Mouse (Mus musculus): ENCODE measurements at regions not wholly inside any gene's neighbourhood (a gene's known extent, or its start where the extent isn't known, plus 50 kb on each side); places are given as distances from the start of the nearest gene placed in this dataset.

DNA sequence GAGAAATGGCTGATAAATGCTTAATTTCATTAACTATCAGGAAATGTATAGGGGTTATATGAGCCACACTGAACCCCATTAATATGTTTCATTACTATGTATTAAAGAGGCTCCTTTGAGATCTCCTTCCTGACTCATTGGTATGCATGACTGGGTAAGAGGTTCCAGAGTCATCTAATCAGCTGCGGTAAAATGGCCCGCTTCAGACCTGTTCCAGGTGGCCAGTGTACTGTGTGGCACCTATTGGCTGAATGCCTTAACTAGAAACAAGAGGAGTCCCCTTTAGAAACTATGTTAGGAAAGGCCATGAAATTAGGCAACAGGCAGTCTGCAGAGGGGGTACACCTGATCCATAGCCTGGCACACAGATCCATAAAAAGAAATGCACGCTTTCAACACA, 283.6 kb upstream of the Rgma start:
- DNase-seq: no peak
- intact Hi-C loops (cut with DNase I): no loop called here

DNA sequence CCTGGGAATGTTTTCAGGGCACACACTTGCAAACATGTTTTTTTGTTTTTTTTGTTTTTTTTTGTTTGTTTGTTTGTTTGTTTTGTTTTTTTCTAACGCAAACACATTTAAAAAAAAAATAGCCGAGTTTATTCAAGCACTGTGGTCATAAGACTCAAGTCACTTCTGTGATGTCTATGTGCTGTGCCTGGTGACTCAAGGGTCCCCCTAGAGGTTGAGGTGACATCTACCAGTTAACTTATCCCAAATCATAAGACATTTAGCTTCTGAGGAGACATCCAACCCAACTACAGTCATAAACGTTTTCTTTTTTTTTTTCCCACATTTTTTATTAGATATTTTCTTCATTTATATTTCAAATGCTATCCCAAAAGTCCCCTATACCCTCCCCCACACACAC, 281.2 kb upstream of the Rgma start:
- intact Hi-C loops (cut with DNase I): no loop called here
- DNase-seq: peak in 1 of 2 experiments; percentile 14

- DNase-seq: peak; percentile 54 to 69
- intact Hi-C loops (cut with DNase I): loop anchor here (5.0 kb wide), 1 partner anchor 258 kb away; the partner anchor contains the start of gene Rgma
Observed at GRCm38 (mm10) chr7:73118871-73119270, 256.4 kb upstream of the Rgma start.

GRCm38 (mm10) chr7:73120276-73120675, 255.0 kb upstream of the Rgma start:
- intact Hi-C loops (cut with DNase I): no loop called here
- peak in 1 of 2 experiments; percentile 16 for DNase-seq

DNA sequence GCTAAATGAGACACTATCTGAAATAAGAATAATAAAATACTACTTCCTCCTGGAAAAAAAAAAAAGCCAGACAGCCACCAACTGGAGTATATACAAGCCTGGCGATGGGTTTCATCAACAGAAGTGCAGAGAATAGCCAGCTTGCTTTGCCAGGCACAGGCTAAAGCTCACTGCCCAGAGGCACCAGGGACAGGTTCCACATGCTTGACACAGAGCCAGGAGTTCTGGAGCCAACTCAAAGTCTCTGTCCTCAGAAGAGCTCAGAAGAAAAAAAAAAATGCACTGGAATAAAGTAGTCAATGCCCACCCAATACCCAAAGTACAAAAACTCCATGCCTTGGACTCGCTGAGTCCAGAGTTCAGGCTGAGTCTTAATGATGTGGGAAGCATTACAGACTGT, 250.3 kb upstream of the Rgma start:
- intact Hi-C loops (cut with DNase I): no loop called here
- DNase-seq: peak in 1 of 2 experiments; percentile 5

DNA sequence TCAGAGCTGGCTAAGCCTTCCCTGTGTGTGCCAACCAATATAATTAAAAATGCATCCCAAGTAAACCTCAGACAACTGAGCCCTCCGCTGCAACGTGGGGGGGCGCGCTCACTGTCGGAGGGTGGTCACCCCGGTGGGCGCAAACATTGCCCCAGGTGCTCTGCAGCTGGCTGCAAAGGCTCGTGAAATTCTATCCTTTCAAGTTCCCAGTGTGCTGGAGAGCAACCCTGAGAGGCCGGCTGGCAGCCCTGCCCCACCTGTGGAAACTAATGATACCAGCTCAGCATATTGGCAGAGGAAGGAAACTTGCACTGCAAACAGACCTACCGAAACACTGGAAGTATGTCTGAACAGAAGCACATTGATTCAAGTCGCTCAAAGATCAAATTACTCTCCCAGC, 249.4 kb upstream of the Rgma start:
- DNase-seq: no peak
- intact Hi-C loops (cut with DNase I): no loop called here

GRCm38 (mm10) chr7:73135786-73136185, 239.5 kb upstream of the Rgma start:
- no peak for DNase-seq
- intact Hi-C loops (cut with DNase I): loop anchor here (5.0 kb wide), 1 partner anchor 262 kb away; no protein-coding TSS in a partner anchor

DNA sequence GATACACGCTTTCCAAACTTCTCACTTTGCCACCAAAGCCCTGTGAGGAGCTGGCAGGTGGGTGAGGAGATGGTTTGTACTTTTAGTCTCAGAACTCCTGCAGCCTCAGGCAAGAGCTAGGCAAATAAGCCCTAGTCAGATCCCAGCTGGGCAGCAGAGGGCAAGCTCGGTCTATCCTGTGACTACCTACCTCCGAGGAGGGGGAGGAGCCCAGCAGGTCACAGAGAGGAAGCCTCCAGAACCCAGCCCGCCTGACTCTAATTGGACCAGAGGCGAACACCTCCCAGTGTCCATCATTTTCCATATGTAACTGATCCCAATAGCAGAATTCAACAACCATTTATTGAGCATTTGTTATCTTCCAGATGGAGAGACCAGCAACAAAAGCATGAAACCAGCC, 237.0 kb upstream of the Rgma start:
- DNase-seq: no peak
- intact Hi-C loops (cut with DNase I): loop anchor here (2.0 to 5.0 kb wide), 2 partner anchors 239 to 259 kb away; no protein-coding TSS in a partner anchor

GRCm38 (mm10) chr7:73138861-73139493, 236.3 kb upstream of the Rgma start:
- intact Hi-C loops (cut with DNase I): loop anchor here (2.0 to 5.0 kb wide), 2 partner anchors 238 to 258 kb away; no protein-coding TSS in a partner anchor
- DNase-seq: no peak

DNA sequence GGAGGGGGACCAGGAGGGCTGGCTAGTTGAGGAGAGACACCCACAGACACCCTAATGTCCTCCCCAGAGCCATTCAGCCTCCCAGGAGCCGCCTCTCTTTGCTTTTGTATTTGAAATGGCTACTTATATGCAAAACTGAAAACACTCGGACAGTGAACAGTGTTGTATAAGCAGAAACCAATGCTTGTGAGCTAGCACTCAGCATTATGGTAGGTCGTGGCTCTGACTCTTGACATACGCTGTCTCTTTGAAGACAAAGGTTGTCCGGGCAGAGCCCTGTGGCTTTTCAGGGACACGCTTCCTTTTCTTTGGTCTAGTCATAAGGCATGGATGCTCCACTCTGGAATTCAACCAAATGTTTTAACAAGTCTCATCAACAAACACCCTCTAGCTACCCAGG, 235.4 kb upstream of the Rgma start:
- no peak for DNase-seq
- intact Hi-C loops (cut with DNase I): loop anchor here (2.0 to 5.0 kb wide), 2 partner anchors 237 to 257 kb away; no protein-coding TSS in a partner anchor

DNA sequence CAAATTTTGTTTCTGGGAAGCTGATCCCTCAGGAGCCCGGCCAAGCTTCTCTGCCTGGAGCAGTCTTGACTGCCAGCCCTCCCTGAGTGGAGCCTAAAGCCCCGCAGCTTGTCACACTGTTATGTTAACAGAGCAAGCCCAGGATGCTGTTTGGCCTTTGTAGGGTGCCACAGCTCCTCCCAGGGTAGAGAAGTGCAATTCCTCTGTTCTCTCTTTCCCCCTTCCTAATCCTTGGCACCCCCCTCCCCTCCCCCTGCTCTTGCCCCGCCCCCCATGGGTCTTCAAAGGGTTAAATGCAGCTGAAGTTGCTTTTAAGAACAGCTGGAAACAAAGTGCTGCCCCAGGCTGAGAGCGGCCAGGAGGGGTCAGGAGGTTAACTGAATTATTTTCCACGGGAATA, 234.1 kb upstream of the Rgma start:
- no peak for DNase-seq
- intact Hi-C loops (cut with DNase I): no loop called here

DNA sequence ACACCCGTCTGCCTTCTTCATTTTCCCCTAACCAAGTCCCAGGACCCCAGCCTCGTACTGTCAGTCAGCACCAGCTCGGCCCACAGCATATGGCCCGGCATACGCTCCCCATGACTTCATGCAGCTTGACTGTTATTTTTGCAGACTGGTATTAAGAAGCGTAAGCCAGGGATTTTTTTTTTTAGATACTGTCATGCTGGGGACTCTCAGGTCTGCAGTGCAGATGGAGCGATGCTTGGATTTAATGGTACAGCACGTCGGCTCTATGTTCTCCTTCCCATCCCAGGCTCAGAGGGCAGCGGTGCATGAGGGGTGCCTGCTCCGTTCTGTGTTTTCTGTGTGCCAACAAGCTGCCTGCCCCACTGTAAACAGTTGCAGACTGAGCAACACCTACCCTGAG, 231.4 kb upstream of the Rgma start:
- DNase-seq: no peak
- intact Hi-C loops (cut with DNase I): no loop called here

DNA sequence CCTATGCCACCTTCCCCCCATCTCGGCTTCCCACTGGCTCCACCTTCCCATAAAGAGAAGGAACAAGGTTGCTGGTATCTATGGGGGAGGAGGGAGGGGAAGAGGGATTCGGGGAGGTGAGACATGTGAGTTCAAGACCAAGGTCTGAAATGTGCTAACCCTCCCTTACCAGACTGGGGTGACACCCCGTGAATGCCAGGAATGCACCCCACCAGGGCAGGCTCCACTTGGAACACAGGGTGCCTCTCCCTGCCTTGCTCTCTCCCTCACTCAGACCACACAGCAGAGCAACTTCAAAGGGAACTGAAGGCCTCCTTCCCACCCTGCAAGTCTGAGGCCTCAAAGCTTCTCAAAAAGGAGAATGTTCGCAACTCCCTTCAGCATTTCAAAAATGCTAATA, 230.5 kb upstream of the Rgma start:
- DNase-seq: no peak
- intact Hi-C loops (cut with DNase I): no loop called here

GRCm38 (mm10) chr7:73147251-73147650, 228.1 kb upstream of the Rgma start:
- no peak for DNase-seq
- intact Hi-C loops (cut with DNase I): no loop called here

- DNase-seq: no peak
- intact Hi-C loops (cut with DNase I): no loop called here
Observed at GRCm38 (mm10) chr7:73150436-73150835, 224.9 kb upstream of the Rgma start.

GRCm38 (mm10) chr7:73151586-73152467, 223.5 kb upstream of the Rgma start:
- DNase-seq: no peak
- intact Hi-C loops (cut with DNase I): no loop called here

DNA sequence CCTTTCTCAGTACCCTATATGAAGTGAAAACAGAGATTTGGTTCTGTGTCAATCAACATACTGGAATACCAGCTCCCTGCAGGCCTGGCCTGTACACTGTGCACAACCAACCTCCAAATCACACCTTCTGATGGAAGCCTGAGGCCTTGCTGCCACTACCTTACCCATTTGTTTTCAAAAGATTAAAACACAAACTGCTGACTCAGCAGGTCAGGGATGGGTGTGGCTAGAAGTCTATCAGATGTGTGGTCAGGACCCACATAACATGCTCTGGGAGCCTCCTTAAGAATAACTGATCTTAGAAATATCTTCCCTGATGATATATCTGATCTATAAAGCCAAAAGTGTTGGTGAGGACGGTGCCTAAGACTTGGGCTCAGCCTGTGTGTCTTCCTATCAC, 221.6 kb upstream of the Rgma start:
- intact Hi-C loops (cut with DNase I): no loop called here
- no peak for DNase-seq

DNA sequence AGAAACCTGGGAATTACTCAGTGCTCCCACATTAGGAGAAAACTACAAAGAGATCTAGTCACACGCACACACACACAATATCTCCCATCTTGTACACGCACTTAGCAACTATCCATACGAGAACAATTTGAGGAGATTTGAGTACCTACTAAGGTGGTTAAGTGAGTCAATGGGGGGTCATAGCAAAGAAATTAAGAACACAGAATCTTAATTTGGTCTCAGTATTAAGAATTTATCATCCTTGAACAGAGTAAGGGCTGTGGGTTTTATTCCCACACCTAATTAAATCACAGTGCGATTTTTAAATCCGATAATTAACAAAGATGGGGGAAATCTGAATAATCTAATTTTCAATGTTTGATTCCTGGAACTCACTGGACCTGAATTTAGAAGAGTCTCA, 216.5 kb upstream of the Rgma start:
- intact Hi-C loops (cut with DNase I): no loop called here
- DNase-seq: no peak

DNA sequence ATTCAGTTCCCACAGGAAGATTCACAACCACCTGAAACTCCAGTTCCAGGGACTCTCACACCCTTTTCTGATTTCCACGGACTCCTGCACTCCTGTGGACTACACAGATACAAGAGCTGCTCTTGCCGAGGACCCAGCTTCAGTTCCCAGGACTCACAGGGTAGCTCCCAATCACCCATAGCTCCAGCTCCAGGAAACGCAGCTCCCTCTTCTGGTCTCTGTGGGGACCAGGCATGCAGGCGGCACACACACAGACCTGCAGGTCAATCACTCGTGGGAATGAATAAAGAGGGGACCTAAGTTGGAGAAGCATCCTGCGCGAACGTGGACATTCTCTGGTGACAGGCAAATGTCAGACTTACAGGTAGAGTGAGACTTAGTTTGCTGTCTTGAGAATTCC, 214.3 kb upstream of the Rgma start:
- intact Hi-C loops (cut with DNase I): no loop called here
- no peak for DNase-seq

GRCm38 (mm10) chr7:73163687-73164086, 211.6 kb upstream of the Rgma start:
- intact Hi-C loops (cut with DNase I): no loop called here
- no peak for DNase-seq

DNA sequence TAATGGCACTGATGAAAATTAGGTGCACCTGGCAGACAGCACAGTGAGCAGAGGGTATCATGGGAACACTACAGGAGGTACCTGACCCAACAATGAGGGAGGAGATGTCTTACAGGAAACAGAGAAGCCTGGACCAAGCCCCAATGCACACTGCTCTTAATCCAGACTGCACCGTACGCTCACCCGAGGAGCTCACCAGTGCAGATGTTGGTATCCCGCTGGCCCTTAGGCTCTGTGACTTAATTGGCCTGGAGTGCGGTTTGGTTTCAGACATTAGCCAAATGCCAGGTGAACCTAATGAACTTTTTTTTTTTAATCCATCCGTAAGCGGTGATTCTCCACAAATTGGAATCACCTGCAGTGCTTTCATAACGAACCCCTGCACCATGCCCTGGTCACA, 209.8 kb upstream of the Rgma start:
- DNase-seq: no peak
- intact Hi-C loops (cut with DNase I): no loop called here

- no peak for DNase-seq
- intact Hi-C loops (cut with DNase I): no loop called here
Observed at GRCm38 (mm10) chr7:73169416-73169815, 205.9 kb upstream of the Rgma start.
